Mouse (Mus musculus): Measurements from ENCODE around the gene Dnajb3. TPM values are rescaled to one million over a fixed set of nuclear protein-coding genes. Genes with fewer than 3 reads are reported as not detected.
A peak's percentile ranks its signal among the peaks of the same experiment; 100 is the strongest.

The Dnajb3 gene
- polyA plus RNA-seq, 1 experiment from 2014 or later: 11.1 TPM

DNA sequence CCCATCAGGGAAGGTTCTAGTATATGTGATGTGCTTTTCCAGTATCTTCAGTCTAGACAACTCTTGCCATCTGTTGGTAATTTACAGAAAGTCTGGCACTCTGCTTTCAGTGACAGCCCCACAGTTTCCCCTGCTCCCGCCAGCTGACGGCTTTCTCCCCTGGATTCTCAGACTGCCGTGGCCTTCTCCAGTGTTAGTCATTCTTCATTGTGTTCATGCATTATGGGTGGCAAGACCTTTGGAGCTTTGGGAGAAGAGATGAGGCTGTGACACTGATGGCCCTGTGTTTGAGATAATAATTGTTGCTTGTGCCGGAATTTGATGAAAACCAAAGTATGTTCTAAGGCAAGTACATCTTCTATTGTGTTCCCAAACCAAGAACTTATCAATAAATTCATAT is 13.0 kb upstream of the Dnajb3 start:
- Histone ChIP-seq H3K4me3 (no peak overlapping the region), H3K4me1 (no peaks in the 10 kb centered on the region), H3K27me3 (ENCODE audit: low read depth, poor library complexity, severe bottlenecking) (no peaks in the 10 kb centered on the region), H3K9me3 (replicated peaks) (no peaks in the 10 kb centered on the region; the same call in 1 of the 2 replicates), H3K36me3 (no peaks in the 10 kb centered on the region), H3K27ac (replicated peaks) (no peak overlapping the region)
- peak; percentile 15 for DNase-seq (ENCODE audit: low spot score)
- WGBS: 52% methylated on average over 4 of the region's 4 CpGs

- Histone ChIP-seq H3K4me3 (no peak overlapping the region), H3K36me3 (no peaks in the 10 kb centered on the region), H3K9me3 (replicated peaks) (no peaks in the 10 kb centered on the region; the same call in 1 of the 2 replicates), H3K4me1 (no peaks in the 10 kb centered on the region), H3K27me3 (ENCODE audit: low read depth, poor library complexity, severe bottlenecking) (no peaks in the 10 kb centered on the region), H3K27ac (replicated peaks) (no peak overlapping the region)
- peak; percentile 20 for DNase-seq (ENCODE audit: low spot score)
- WGBS: 76% methylated on average over 9 of the region's 9 CpGs
Measured at GRCm38 (mm10) chr1:88218051-88218450, 12.5 kb upstream of the Dnajb3 start.

DNA sequence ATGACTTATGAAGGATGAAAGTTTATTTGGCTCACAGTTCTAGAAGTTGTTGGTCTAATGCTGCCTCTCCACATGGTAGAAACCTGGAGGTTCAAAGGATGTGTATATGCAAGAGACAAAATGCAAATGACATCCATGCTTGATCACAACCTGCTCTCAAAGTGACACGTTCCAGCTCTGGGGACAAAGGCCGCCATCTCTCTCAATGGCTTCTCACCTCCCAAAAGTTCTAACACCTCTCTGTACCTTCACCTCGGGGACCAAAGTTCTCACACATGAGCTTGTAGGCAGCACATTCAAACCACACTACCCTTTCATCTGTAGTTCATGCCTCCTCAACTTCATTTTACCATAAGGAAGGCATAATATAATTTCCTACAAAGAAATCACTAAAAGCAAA is 12.0 kb upstream of the Dnajb3 start:
- Histone ChIP-seq H3K36me3 (no peaks in the 10 kb centered on the region), H3K4me1 (no peaks in the 10 kb centered on the region), H3K4me3 (no peak overlapping the region), H3K27ac (replicated peaks) (no peak overlapping the region), H3K27me3 (ENCODE audit: low read depth, poor library complexity, severe bottlenecking) (no peaks in the 10 kb centered on the region), H3K9me3 (replicated peaks) (no peaks in the 10 kb centered on the region; the same call in 1 of the 2 replicates)
- no peak for DNase-seq (ENCODE audit: low spot score)
- WGBS: 43% methylated on average over 3 of the region's 3 CpGs

DNA sequence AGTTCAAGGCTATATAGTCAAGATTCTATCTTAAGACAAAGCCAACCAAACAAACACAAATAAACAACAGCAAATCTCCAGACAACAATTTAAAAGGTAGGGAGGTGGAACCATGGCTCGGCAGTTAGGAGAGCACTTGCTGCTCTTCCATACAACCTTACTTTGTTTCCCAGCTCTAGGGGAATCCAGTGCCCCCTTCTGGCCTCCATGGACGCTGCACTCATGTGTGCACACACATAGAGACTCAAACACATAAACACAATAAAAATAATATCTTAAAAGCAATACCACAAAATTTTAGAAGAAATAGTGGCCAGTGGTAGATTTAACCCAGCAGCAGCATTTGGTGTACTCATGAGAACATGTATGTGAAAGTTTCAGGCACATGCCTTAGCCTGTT is 11.6 kb upstream of the Dnajb3 start:
- Histone ChIP-seq H3K9me3 (replicated peaks) (no peaks in the 10 kb centered on the region; the same call in 1 of the 2 replicates), H3K27ac (replicated peaks) (no peak overlapping the region)
- 68% methylated on average over 2 of the region's 2 CpGs for WGBS

GRCm38 (mm10) chr1:88216551-88216950 is 11.0 kb upstream of the Dnajb3 start:
- no peaks in the 10 kb centered on the region for H3K36me3 ChIP-seq
- WGBS: 57% methylated on average over 2 of the region's 2 CpGs
- H3K4me1 ChIP-seq: no peaks in the 10 kb centered on the region
- H3K27me3 ChIP-seq (ENCODE audit: low read depth, poor library complexity, severe bottlenecking): no peaks in the 10 kb centered on the region
- no peak overlapping the region for H3K27ac ChIP-seq (replicated peaks)
- H3K4me3 ChIP-seq: no peak overlapping the region
- no peaks in the 10 kb centered on the region; the same call in 1 of the 2 replicates for H3K9me3 ChIP-seq (replicated peaks)
- peak; percentile 15 for DNase-seq (ENCODE audit: low spot score)

More for the DNA sequence above, 11.6 kb upstream of the Dnajb3 start:
- no peaks in the 10 kb centered on the region for H3K27me3 ChIP-seq (ENCODE audit: low read depth, poor library complexity, severe bottlenecking)
- peak; percentile 16 for DNase-seq (ENCODE audit: low spot score)
- H3K4me3 ChIP-seq: no peak overlapping the region
- no peaks in the 10 kb centered on the region for H3K36me3 ChIP-seq
- H3K4me1 ChIP-seq: no peaks in the 10 kb centered on the region

- no peaks in the 10 kb centered on the region for H3K36me3 ChIP-seq
- H3K4me3 ChIP-seq: no peak overlapping the region
- H3K4me1 ChIP-seq: no peaks in the 10 kb centered on the region
- 72% methylated on average over 10 of the region's 10 CpGs for WGBS
- H3K27me3 ChIP-seq (ENCODE audit: low read depth, poor library complexity, severe bottlenecking): no peaks in the 10 kb centered on the region
- H3K9me3 ChIP-seq (replicated peaks): no peaks in the 10 kb centered on the region; the same call in 1 of the 2 replicates
- no peak overlapping the region for H3K27ac ChIP-seq (replicated peaks)
- peak; percentile 21 for DNase-seq (ENCODE audit: low spot score)
Measured at GRCm38 (mm10) chr1:88215466-88216380, 10.1 kb upstream of the Dnajb3 start.

DNA sequence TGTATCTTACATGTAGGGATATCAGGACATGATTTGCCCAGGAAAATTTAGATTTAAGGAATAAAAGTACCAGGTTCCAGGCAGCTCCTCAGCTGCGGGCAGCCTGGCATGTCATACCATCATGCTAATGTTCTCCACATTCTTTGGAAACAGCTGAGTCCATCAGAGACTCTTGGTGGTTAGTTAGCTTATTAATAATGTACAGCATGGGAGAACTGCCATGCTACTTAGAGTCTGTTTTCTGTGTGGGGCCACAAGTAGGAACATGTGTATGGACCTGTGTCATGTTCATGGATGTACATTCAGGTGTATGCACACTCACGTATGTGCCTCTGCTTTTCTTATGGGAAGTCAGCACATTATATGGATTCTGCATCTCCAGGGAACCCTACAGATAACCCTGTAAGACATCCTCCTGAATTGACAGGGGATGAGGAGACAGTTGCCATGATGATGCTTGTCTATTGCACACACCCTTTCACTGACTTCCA is 8.9 kb upstream of the Dnajb3 start:
- Histone ChIP-seq H3K27me3 (ENCODE audit: low read depth, poor library complexity, severe bottlenecking) (no peaks in the 10 kb centered on the region), H3K27ac (replicated peaks) (no peak overlapping the region), H3K9me3 (replicated peaks) (peaks cover 3% of the 10 kb centered on the region), H3K4me1 (no peaks in the 10 kb centered on the region), H3K4me3 (no peak overlapping the region), H3K36me3 (no peaks in the 10 kb centered on the region)
- 82% methylated on average over 2 of the region's 2 CpGs for WGBS
- DNase-seq (ENCODE audit: low spot score): peak; percentile 15

DNA sequence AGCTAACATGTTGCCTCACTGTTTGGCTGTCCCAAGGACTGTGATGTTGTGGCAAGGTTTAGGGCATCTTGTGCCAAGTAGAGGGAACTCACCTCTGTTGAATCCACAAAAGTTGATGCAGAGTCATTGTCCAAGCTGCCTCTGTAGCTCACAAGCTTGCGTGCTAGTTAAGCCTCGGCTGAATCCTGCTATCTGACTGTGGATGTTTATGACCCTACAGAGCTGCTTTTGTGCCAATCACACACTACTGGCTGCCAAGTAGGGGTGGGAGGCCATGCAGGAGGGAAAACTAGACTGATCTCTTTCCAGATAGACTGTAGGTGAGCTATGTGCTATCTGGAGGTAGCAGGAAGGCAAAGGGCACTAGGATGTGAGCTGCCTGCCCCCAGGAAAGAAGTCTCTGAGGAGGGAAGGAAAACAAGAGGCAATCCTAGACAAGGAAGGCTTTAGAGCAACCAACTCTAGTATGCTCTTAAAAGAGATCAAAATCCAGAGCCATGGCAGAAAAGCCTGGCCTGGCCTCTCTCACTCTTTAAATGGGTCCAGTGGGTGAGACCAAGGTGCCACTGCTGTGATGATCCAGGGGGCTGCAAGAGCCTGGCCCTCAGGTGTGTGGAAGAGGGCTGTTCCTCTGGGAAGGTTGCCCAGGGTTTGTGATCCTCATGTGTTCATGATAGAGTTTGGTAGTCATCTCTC is 8.3 kb upstream of the Dnajb3 start:
- H3K4me3 ChIP-seq: no peak overlapping the region
- no peaks in the 10 kb centered on the region for H3K4me1 ChIP-seq
- peaks cover 3% of the 10 kb centered on the region for H3K9me3 ChIP-seq (replicated peaks)
- no peaks in the 10 kb centered on the region for H3K27me3 ChIP-seq (ENCODE audit: low read depth, poor library complexity, severe bottlenecking)
- H3K27ac ChIP-seq (replicated peaks): no peak overlapping the region
- DNase-seq (ENCODE audit: low spot score): peak; percentile 21
- no peaks in the 10 kb centered on the region for H3K36me3 ChIP-seq
- 84% methylated on average over 2 of the region's 2 CpGs for WGBS

GRCm38 (mm10) chr1:88213061-88213460 is 7.5 kb upstream of the Dnajb3 start:
- Histone ChIP-seq H3K4me1 (no peaks in the 10 kb centered on the region), H3K36me3 (no peaks in the 10 kb centered on the region), H3K4me3 (no peak overlapping the region), H3K9me3 (replicated peaks) (peaks cover 3% of the 10 kb centered on the region), H3K27me3 (ENCODE audit: low read depth, poor library complexity, severe bottlenecking) (no peaks in the 10 kb centered on the region), H3K27ac (replicated peaks) (no peak overlapping the region)
- 81% methylated on average over 1 of the region's 1 CpGs for WGBS
- no peak for DNase-seq (ENCODE audit: low spot score)

GRCm38 (mm10) chr1:88212341-88213045 is 6.9 kb upstream of the Dnajb3 start:
- 64% methylated on average over 8 of the region's 8 CpGs for WGBS

GRCm38 (mm10) chr1:88211812-88212211 is 6.2 kb upstream of the Dnajb3 start, which contains the start of gene Ugt1a1:
Gene Ugt1a1 (plus strand): TSS chr1:88211959.
- no peaks in the 10 kb centered on the region for H3K4me1 ChIP-seq
- DNase-seq (ENCODE audit: low spot score): peak; percentile 20
- peaks cover 3% of the 10 kb centered on the region for H3K9me3 ChIP-seq (replicated peaks)
- H3K27ac ChIP-seq (replicated peaks): no peak within 1 kb of the TSS
- H3K27me3 ChIP-seq (ENCODE audit: low read depth, poor library complexity, severe bottlenecking): peaks cover 8% of the 10 kb centered on the region; the same call in 1 of the 2 replicates
- H3K4me3 ChIP-seq: no peak within 1 kb of the TSS
- H3K36me3 ChIP-seq: no peaks in the 10 kb centered on the region
- 71% methylated on average over 8 of the region's 8 CpGs for WGBS

More at GRCm38 (mm10) chr1:88212341-88213045, 6.9 kb upstream of the Dnajb3 start:
- H3K4me1 ChIP-seq: no peaks in the 10 kb centered on the region
- DNase-seq (ENCODE audit: low spot score): peak; percentile 25
- no peak overlapping the region for H3K4me3 ChIP-seq
- H3K27ac ChIP-seq (replicated peaks): no peak overlapping the region
- H3K36me3 ChIP-seq: no peaks in the 10 kb centered on the region
- H3K27me3 ChIP-seq (ENCODE audit: low read depth, poor library complexity, severe bottlenecking): 0 out of 2 replicates have a peak, but pooled peaks cover 1% of the 10 kb centered on the region
- peaks cover 3% of the 10 kb centered on the region for H3K9me3 ChIP-seq (replicated peaks)

DNA sequence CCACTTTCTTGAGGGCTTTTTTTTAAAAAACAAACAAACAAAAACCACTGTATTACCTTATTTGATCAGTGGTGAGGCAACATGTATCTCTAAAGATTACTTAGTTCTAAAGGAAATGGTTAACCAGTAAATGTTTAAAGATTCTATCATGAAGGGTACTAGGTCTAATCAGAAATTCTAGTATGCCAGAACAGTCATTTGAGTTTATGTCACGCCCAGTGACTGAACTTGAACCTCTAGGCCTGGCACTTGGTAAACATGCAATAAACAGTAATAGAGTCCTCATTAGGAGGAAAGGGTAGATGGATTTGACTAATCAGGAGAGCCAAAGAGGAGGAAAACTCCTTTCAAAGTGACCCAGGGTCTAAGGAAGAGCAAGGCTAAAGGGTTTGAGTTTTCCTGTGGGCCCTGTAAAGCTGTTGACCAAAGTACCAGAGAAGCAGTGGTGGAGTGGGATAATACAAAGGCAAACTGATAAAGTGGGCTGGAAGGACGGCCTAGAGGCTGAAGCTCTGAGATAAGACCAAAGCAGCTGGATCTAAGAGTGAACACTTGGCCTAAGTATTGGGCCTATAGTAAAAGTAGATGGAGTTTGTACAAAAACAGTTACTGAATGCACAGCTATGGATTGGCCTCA is 1.4 kb upstream of the Dnajb3 start:
- 76% methylated on average over 2 of the region's 2 CpGs for WGBS

More for the DNA sequence above, 1.4 kb upstream of the Dnajb3 start:
- Histone ChIP-seq H3K4me3 (no peak overlapping the region), H3K9me3 (replicated peaks) (peaks cover 17% of the 10 kb centered on the region), H3K27me3 (ENCODE audit: low read depth, poor library complexity, severe bottlenecking) (peaks cover 22% of the 10 kb centered on the region), H3K36me3 (0 out of 2 replicates have a peak, but pooled peaks cover 5% of the 10 kb centered on the region), H3K4me1 (peaks cover 11% of the 10 kb centered on the region), H3K27ac (replicated peaks) (no peak overlapping the region)
- DNase-seq (ENCODE audit: low spot score): no peak

All from midbrain, embryonic 10.5 days (tissue).